Mouse (Mus musculus): ENCODE data around the gene Wbp11. TPM values are rescaled to one million over a fixed set of nuclear protein-coding genes. Genes with fewer than 3 reads are reported as not detected.

Gene Wbp11
- polyA plus RNA-seq, 1 experiment from 2014 or later = 114 TPM

DNA sequence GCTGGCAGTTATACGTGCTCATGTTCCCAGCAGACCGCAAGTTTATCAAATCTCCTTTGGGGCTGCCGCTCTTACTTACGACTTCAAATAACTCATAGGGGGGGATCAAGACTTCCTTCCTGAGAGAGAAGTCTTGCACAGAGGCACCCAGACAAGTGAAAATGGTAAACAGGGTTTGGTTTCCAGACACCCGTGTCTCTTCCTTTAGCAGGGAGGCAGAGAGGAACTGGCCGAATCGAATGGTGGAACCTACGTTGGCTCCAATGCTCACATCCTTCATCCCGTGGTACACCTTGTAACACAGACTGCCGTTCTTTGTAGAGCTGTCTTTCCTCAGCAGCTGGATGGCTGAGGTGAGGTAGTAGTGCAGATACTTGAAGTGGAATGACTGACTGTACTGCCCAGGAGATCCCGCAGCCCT is 26.3 kb upstream of the Wbp11 start:
- Histone ChIP-seq H3K4me2 (replicated peaks) (no peak overlapping the region), H3K27ac (no peak overlapping the region), H3K9me3 (no peaks in the 10 kb centered on the region), H3K4me1 (peaks cover 43% of the 10 kb centered on the region), H3K36me3 (no peaks in the 10 kb centered on the region), H3K9ac (no peak overlapping the region), H3K4me3 (no peak overlapping the region), H3K27me3 (no peaks in the 10 kb centered on the region)
- WGBS = 81% methylated on average over 11 of the region's 11 CpGs
- no peak for ATAC-seq (ENCODE audit: low FRiP score, low read depth)

- Histone ChIP-seq H3K4me3 (no peak overlapping the region), H3K36me3 (no peaks in the 10 kb centered on the region), H3K4me2 (replicated peaks) (no peak overlapping the region), H3K4me1 (peaks cover 39% of the 10 kb centered on the region), H3K27ac (peak overlapping the region; percentile 77), H3K27me3 (no peaks in the 10 kb centered on the region), H3K9me3 (no peaks in the 10 kb centered on the region), H3K9ac (no peak overlapping the region)
- no peak for ATAC-seq (ENCODE audit: low FRiP score, low read depth)
- WGBS = 30% methylated on average over 3 of the region's 3 CpGs
Observed at GRCm38 (mm10) chr6:136852762-136853161, 24.7 kb upstream of the Wbp11 start.

GRCm38 (mm10) chr6:136852348-136852747 is 24.3 kb upstream of the Wbp11 start:
- ATAC-seq (ENCODE audit: low FRiP score, low read depth) = no peak
- Histone ChIP-seq H3K27ac (peak overlapping the region; percentile 77), H3K27me3 (no peaks in the 10 kb centered on the region), H3K4me1 (peaks cover 35% of the 10 kb centered on the region), H3K36me3 (no peaks in the 10 kb centered on the region), H3K9me3 (no peaks in the 10 kb centered on the region), H3K4me2 (replicated peaks) (no peak overlapping the region), H3K4me3 (no peak overlapping the region), H3K9ac (no peak overlapping the region)
- 66% methylated on average over 4 of the region's 4 CpGs for WGBS

- Histone ChIP-seq H3K36me3 (no peaks in the 10 kb centered on the region), H3K4me2 (replicated peaks) (no peak overlapping the region), H3K27me3 (no peaks in the 10 kb centered on the region), H3K27ac (no peak overlapping the region), H3K4me3 (no peak overlapping the region), H3K9me3 (no peaks in the 10 kb centered on the region), H3K9ac (no peak overlapping the region), H3K4me1 (peaks cover 21% of the 10 kb centered on the region)
- ATAC-seq (ENCODE audit: low FRiP score, low read depth) = no peak
- 75% methylated on average over 6 of the region's 6 CpGs for WGBS
Observed at GRCm38 (mm10) chr6:136850267-136850666, 22.2 kb upstream of the Wbp11 start.

DNA sequence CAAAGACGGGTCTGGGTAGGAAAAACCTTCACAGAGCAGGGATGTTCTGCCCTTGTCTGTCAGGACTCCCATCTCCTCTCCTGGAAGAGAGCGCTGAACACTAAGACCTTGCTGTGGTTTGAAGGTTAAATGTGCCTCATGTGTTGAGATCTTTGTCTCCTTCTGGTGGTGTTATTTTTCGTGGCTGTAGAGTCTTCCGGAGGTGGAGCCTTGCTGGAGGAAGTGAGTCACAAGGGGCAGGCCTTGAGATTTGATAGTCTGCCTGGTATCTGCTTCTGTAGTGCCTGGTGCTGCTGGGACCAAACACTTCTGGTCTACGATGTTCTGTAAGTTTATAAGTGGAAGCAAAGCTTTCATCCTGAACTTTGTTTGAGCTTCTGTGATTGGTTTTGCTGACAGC is 20.9 kb upstream of the Wbp11 start:
- H3K4me2 ChIP-seq (replicated peaks) = no peak overlapping the region
- no peak overlapping the region for H3K9ac ChIP-seq
- H3K27me3 ChIP-seq = no peaks in the 10 kb centered on the region
- H3K9me3 ChIP-seq = no peaks in the 10 kb centered on the region
- H3K27ac ChIP-seq = no peak overlapping the region
- H3K36me3 ChIP-seq = no peaks in the 10 kb centered on the region
- ATAC-seq (ENCODE audit: low FRiP score, low read depth) = no peak
- peaks cover 14% of the 10 kb centered on the region for H3K4me1 ChIP-seq
- no peak overlapping the region for H3K4me3 ChIP-seq
- 87% methylated on average over 5 of the region's 5 CpGs for WGBS

DNA sequence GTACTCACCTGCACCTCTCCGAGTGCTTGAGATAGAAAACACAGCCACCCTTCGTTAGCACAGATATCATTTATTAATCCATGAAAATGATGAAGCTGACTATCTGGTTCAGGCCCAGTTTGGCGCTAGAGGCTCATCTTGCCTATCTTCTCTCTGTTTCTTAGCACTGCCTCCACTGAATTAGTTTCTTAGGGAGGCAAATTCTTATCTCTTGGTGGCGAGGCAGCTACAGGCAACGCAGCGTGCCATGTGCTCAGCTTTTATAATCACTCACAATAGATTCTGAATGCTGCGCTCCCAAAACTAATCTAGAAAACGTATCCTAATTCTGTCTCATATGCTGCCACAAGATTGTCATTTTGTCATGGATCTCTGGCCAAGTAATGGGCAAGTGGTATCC is 20.4 kb upstream of the Wbp11 start:
- H3K27ac ChIP-seq = no peak overlapping the region
- WGBS = 89% methylated on average over 8 of the region's 8 CpGs
- no peak overlapping the region for H3K4me2 ChIP-seq (replicated peaks)
- H3K27me3 ChIP-seq = no peaks in the 10 kb centered on the region
- H3K36me3 ChIP-seq = no peaks in the 10 kb centered on the region
- no peaks in the 10 kb centered on the region for H3K9me3 ChIP-seq
- H3K4me3 ChIP-seq = no peak overlapping the region
- H3K4me1 ChIP-seq = peaks cover 14% of the 10 kb centered on the region
- ATAC-seq (ENCODE audit: low FRiP score, low read depth) = no peak
- no peak overlapping the region for H3K9ac ChIP-seq

DNA sequence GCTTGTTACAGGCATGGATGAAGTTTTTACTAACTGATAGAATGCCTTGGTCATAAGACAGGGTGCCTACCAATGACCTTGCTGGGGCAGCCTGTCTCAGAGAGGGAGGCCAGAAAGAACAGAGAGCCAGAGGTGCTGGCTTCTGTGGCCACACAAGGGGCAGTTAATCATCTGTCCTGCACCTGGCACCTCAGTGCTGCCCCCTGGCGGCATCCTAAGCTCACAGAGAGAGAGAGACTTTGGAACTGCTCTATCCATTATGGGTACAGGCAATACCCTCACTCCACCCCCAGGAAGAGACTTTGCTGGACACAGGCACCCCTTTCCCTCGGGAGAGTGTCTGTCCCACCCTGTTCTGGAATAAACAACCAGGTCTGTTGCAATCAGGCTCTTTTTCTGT is 19.8 kb upstream of the Wbp11 start:
- peaks cover 12% of the 10 kb centered on the region for H3K4me1 ChIP-seq
- no peak overlapping the region for H3K27ac ChIP-seq
- no peaks in the 10 kb centered on the region for H3K9me3 ChIP-seq
- H3K9ac ChIP-seq = no peak overlapping the region
- 16% methylated on average over 2 of the region's 2 CpGs for WGBS
- no peak overlapping the region for H3K4me3 ChIP-seq
- H3K27me3 ChIP-seq = no peaks in the 10 kb centered on the region
- H3K36me3 ChIP-seq = no peaks in the 10 kb centered on the region
- ATAC-seq (ENCODE audit: low FRiP score, low read depth) = no peak
- H3K4me2 ChIP-seq (replicated peaks) = no peak overlapping the region

- WGBS = 95% methylated on average over 3 of the region's 3 CpGs
- no peak overlapping the region for H3K9ac ChIP-seq
- no peak overlapping the region for H3K27ac ChIP-seq
- no peaks in the 10 kb centered on the region for H3K9me3 ChIP-seq
- no peak overlapping the region for H3K4me3 ChIP-seq
- no peaks in the 10 kb centered on the region for H3K27me3 ChIP-seq
- ATAC-seq (ENCODE audit: low FRiP score, low read depth) = no peak
- no peaks in the 10 kb centered on the region for H3K36me3 ChIP-seq
- H3K4me1 ChIP-seq = peaks cover 7% of the 10 kb centered on the region
- H3K4me2 ChIP-seq (replicated peaks) = no peak overlapping the region
Observed at GRCm38 (mm10) chr6:136847267-136847666, 19.2 kb upstream of the Wbp11 start.

- Histone ChIP-seq H3K9me3 (no peaks in the 10 kb centered on the region), H3K4me3 (no peak overlapping the region), H3K4me1 (no peaks in the 10 kb centered on the region), H3K4me2 (replicated peaks) (no peak overlapping the region), H3K36me3 (no peaks in the 10 kb centered on the region), H3K27me3 (no peaks in the 10 kb centered on the region), H3K9ac (no peak overlapping the region), H3K27ac (no peak overlapping the region)
- ATAC-seq (ENCODE audit: low FRiP score, low read depth) = no peak
- WGBS = 68% methylated on average over 5 of the region's 5 CpGs
Observed at GRCm38 (mm10) chr6:136845706-136846480, 17.9 kb upstream of the Wbp11 start.

- no peak overlapping the region for H3K4me2 ChIP-seq (replicated peaks)
- WGBS = 72% methylated on average over 2 of the region's 2 CpGs
- no peak overlapping the region for H3K4me3 ChIP-seq
- no peak overlapping the region for H3K9ac ChIP-seq
- no peaks in the 10 kb centered on the region for H3K36me3 ChIP-seq
- H3K9me3 ChIP-seq = no peaks in the 10 kb centered on the region
- no peaks in the 10 kb centered on the region for H3K4me1 ChIP-seq
- no peaks in the 10 kb centered on the region for H3K27me3 ChIP-seq
- no peak overlapping the region for H3K27ac ChIP-seq
- ATAC-seq (ENCODE audit: low FRiP score, low read depth) = no peak
Observed at GRCm38 (mm10) chr6:136844903-136845302, 16.9 kb upstream of the Wbp11 start.

- H3K4me1 ChIP-seq = no peaks in the 10 kb centered on the region
- no peak overlapping the region for H3K4me3 ChIP-seq
- WGBS = 77% methylated on average over 3 of the region's 3 CpGs
- 0 out of 2 replicates have a peak, but pooled peaks cover 5% of the 10 kb centered on the region for H3K27me3 ChIP-seq
- no peak overlapping the region for H3K27ac ChIP-seq
- no peak overlapping the region for H3K4me2 ChIP-seq (replicated peaks)
- H3K36me3 ChIP-seq = no peaks in the 10 kb centered on the region
- no peaks in the 10 kb centered on the region for H3K9me3 ChIP-seq
- ATAC-seq (ENCODE audit: low FRiP score, low read depth) = no peak
- no peak overlapping the region for H3K9ac ChIP-seq
Observed at GRCm38 (mm10) chr6:136837323-136837722, 9.3 kb upstream of the Wbp11 start.

DNA sequence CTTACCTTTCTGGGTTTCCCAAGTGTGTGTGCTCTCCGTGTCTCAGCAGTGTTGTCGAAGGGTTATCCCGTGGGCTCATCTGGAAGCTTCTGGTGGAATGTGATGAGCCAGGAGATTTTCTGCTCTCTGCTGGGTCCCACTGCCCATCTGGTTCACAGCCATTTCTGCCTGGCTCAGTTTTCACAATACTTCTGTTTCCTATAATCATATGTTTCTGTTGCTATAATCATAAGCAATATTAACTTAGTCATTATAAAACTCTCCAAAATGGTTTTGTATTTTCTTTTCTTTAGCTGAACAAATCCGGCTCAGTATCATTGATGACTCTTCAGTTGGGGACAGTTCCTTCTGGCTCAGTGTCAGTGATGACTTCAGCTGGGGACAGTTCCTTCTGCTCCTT is 7.3 kb upstream of the Wbp11 start, which contains the start of gene Smco3:
TSS of gene Smco3 (minus strand) at position 101 of the 400 bp plus-strand sequence.
- H3K4me2 ChIP-seq (replicated peaks) = 0 out of 2 replicates have a peak within 1 kb of the TSS, but pooled peaks have one; percentile 4
- no peak within 1 kb of the TSS for H3K4me3 ChIP-seq
- 49% methylated on average over 4 of the region's 4 CpGs for WGBS
- 0 out of 2 replicates have a peak, but pooled peaks cover 5% of the 10 kb centered on the region for H3K27me3 ChIP-seq
- H3K9me3 ChIP-seq = no peaks in the 10 kb centered on the region
- no peak for ATAC-seq (ENCODE audit: low FRiP score, low read depth)
- no peaks in the 10 kb centered on the region for H3K36me3 ChIP-seq
- no peak within 1 kb of the TSS for H3K27ac ChIP-seq
- H3K9ac ChIP-seq = no peak within 1 kb of the TSS
- H3K4me1 ChIP-seq = no peaks in the 10 kb centered on the region

DNA sequence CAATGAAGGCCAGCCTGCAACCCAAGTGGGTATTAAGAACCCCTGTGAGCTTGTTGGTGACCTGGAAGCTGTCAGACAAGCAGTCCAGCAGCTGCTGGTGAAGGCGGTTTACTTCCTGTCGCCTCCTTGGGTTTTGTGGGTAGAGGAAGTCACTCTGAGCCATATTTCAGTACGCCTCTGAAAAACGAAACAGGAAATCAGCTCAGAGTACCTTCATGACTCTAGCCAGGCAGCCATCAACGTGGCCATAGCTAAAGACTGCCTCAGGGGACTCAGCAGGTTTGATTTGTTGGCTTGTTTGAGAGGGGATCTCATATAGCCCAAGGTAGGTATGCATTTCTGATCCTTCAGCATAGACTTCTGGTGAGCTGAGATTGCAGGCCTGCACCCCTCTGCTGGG is 3.7 kb upstream of the Wbp11 start:
- no peak for ATAC-seq (ENCODE audit: low FRiP score, low read depth)
- WGBS = 74% methylated on average over 5 of the region's 5 CpGs
- Histone ChIP-seq H3K9ac (no peak overlapping the region), H3K4me3 (no peak overlapping the region), H3K4me2 (replicated peaks) (no peak overlapping the region), H3K4me1 (peaks cover 4% of the 10 kb centered on the region), H3K36me3 (no peaks in the 10 kb centered on the region), H3K27me3 (0 out of 2 replicates have a peak, but pooled peaks cover 2% of the 10 kb centered on the region), H3K27ac (no peak overlapping the region), H3K9me3 (no peaks in the 10 kb centered on the region)
